Mouse (Mus musculus) limb, embryonic 14.5 days (tissue): ENCODE results near the gene Fyttd1. TPM values are rescaled to one million over a fixed set of nuclear protein-coding genes. Genes with fewer than 3 reads are reported as not detected.
"Not testable (repeated sequence)": the region's sequence is repeated elsewhere in the genome, so short reads cannot be mapped to it uniquely, and the experiment has no call there.

Source experiments
- ATAC-seq: fragments of 200-750 bp; cut with Nextera tagmentation; 2 replicates; pipeline ENCODE4 v1.8.0; 2017; ENCODE audit warnings: low read depth, moderate number of reproducible peaks, moderate TSS enrichment; ENCODE audit not compliant: low FRiP score
- DNase-seq: peaks from one replicate; pipeline ENCODE4 v3.0.0-alpha.2; 2015; ENCODE audit warnings: low spot score
- H3K27ac ChIP-seq: fragments of 300-500 bp; sonication (generic); replicated peaks from 2 replicates; pipeline ENCODE4 v1.5.1; 2014; ENCODE audit warnings: low read depth, mild to moderate bottlenecking, low read length, moderate library complexity, mixed read lengths
- H3K27me3 ChIP-seq: fragments of 300-500 bp; sonication (generic); 2 replicates; pipeline ENCODE4 v1.6.1; 2014; ENCODE audit warnings: low read length, mixed read lengths; ENCODE audit not compliant: control insufficient read depth, insufficient read depth
- H3K36me3 ChIP-seq: fragments of 300-500 bp; sonication (generic); 2 replicates; pipeline ENCODE4 v1.6.1; 2014; ENCODE audit warnings: mild to moderate bottlenecking, low read length, moderate library complexity, mixed read lengths; ENCODE audit not compliant: control insufficient read depth, insufficient read depth
- H3K4me1 ChIP-seq: fragments of 300-500 bp; sonication (generic); 2 replicates; pipeline ENCODE4 v1.6.1; 2014; ENCODE audit warnings: antibody characterized with exemption, low read length, mixed read lengths; ENCODE audit not compliant: control insufficient read depth, insufficient read depth
- H3K4me2 ChIP-seq: fragments of 300-500 bp; sonication (generic); replicated peaks from 2 replicates; pipeline ENCODE4 v1.6.1; 2014; ENCODE audit warnings: low read depth, mild to moderate bottlenecking, low read length, moderate library complexity; ENCODE audit not compliant: severe bottlenecking
- H3K4me3 ChIP-seq: fragments of 300-500 bp; sonication (generic); replicated peaks from 2 replicates; pipeline ENCODE4 v1.5.1; 2014; ENCODE audit warnings: low read length
- H3K9ac ChIP-seq: fragments of 300-500 bp; sonication (generic); 2 replicates; pipeline ENCODE4 v1.6.1; 2014; ENCODE audit warnings: mild to moderate bottlenecking, low read depth, low read length, moderate library complexity; ENCODE audit not compliant: severe bottlenecking
- H3K9me3 ChIP-seq: fragments of 300-500 bp; sonication (generic); 2 replicates; pipeline ENCODE4 v1.6.1; 2016; ENCODE audit warnings: low read length; ENCODE audit not compliant: control insufficient read depth
- POLR2A ChIP-seq: fragments of 200-500 bp; IDR thresholded peaks from 2 replicates; pipeline ENCODE4 v1.8.0; 2012; ENCODE audit warnings: inconsistent platforms, mild to moderate bottlenecking, moderate library complexity, borderline replicate concordance; ENCODE audit not compliant: insufficient read depth, insufficient read length; ENCODE audit errors: extremely low read depth
- WGBS: fragments of 180-500 bp; shearing (Covaris S2); extraction: QIAGEN DNeasy Blood & Tissue Kit; methylation state at CpG from one replicate; pipeline ENCODE4 v1.1.7; 2014; 5-methylcytosine and 5-hydroxymethylcytosine counted together
- polyA plus RNA-seq, 2 experiments: library from polyadenylated mRNA; depleted of rRNA in 1 of 2; stranded (reverse) in 1 of 2; unstranded in 1 of 2; fragments of >200 nt; fragmentation: Nextera tagmentation in 1 of 2; extraction: Ambion mirVana in 1 of 2; gene quantifications; 2 replicates each; pipeline versions ENCODE4 v1.2.1 to v1.2.3; 2012 to 2014

Gene Fyttd1
- polyA plus RNA-seq, 2 experiments: 47.2 to 113 TPM

GRCm38 (mm10) chr16:32913937-32914881 lies 36.9 kb downstream of the Fyttd1 start, which contains the start of gene Lrch3:
TSS of gene Lrch3 (plus strand) at chr16:32914100.
- DNase-seq: peak; percentile 92
- peak within 1 kb of the TSS; percentile 94 for H3K4me3 ChIP-seq
- H3K9ac ChIP-seq: peak within 1 kb of the TSS; percentile 97
- no peaks in the 10 kb centered on the region for H3K27me3 ChIP-seq
- 0 out of 2 replicates have a peak, but pooled peaks cover 3% of the 10 kb centered on the region for H3K4me1 ChIP-seq
- peak within 1 kb of the TSS; percentile 74 for H3K4me2 ChIP-seq
- TF ChIP-seq POLR2A: peak; percentile 87; the same call in 1 of the 2 replicates
- no peaks in the 10 kb centered on the region for H3K36me3 ChIP-seq
- WGBS: 1% methylated on average over 50 of the region's 85 CpGs
- H3K9me3 ChIP-seq: no peaks in the 10 kb centered on the region
- peak; percentile 92 for ATAC-seq
- peak within 1 kb of the TSS; percentile 88 for H3K27ac ChIP-seq

- Histone ChIP-seq H3K4me1 (0 out of 2 replicates have a peak, but pooled peaks cover 3% of the 10 kb centered on the region), H3K4me3 (peak overlapping the region; percentile 94), H3K27me3 (no peaks in the 10 kb centered on the region), H3K9me3 (no peaks in the 10 kb centered on the region), H3K36me3 (no peaks in the 10 kb centered on the region), H3K4me2 (peak overlapping the region; percentile 74), H3K9ac (no peak overlapping the region; the same call in 1 of the 2 replicates), H3K27ac (no peak overlapping the region)
- DNase-seq: no peak
- ATAC-seq: no peak
- 77% methylated on average over 9 of the region's 9 CpGs for WGBS
- no peak for TF ChIP-seq POLR2A
Measured at GRCm38 (mm10) chr16:32915292-32916068, 38.2 kb downstream of the Fyttd1 start.

GRCm38 (mm10) chr16:32926629-32927028 lies 49.3 kb downstream of the Fyttd1 start:
- not testable (repeated sequence) for DNase-seq, H3K4me2 ChIP-seq, ATAC-seq, H3K36me3 ChIP-seq, H3K4me1 ChIP-seq, H3K27me3 ChIP-seq, H3K27ac ChIP-seq, H3K9ac ChIP-seq, H3K9me3 ChIP-seq, H3K4me3 ChIP-seq
- 90% methylated on average over 9 of the region's 9 CpGs for WGBS

GRCm38 (mm10) chr16:32927044-32927443 lies 49.7 kb downstream of the Fyttd1 start:
- H3K27ac ChIP-seq: no peak overlapping the region
- no peak overlapping the region for H3K4me3 ChIP-seq
- peaks cover 9% of the 10 kb centered on the region; the same call in 1 of the 2 replicates for H3K36me3 ChIP-seq
- 88% methylated on average over 8 of the region's 8 CpGs for WGBS
- H3K4me1 ChIP-seq: no peaks in the 10 kb centered on the region
- H3K4me2 ChIP-seq: no peak overlapping the region
- DNase-seq (no peak), ATAC-seq (no peak)
- no peaks in the 10 kb centered on the region for H3K9me3 ChIP-seq
- TF ChIP-seq POLR2A: no peak
- H3K9ac ChIP-seq: no peak overlapping the region
- H3K27me3 ChIP-seq: no peaks in the 10 kb centered on the region

GRCm38 (mm10) chr16:32929918-32930317 lies 52.6 kb downstream of the Fyttd1 start:
- no peak for DNase-seq
- no peak overlapping the region for H3K27ac ChIP-seq
- H3K27me3 ChIP-seq: no peaks in the 10 kb centered on the region
- H3K9ac ChIP-seq: no peak overlapping the region
- H3K4me2 ChIP-seq: no peak overlapping the region
- ATAC-seq: no peak
- 33% methylated on average over 2 of the region's 2 CpGs for WGBS
- TF ChIP-seq POLR2A: no peak
- no peaks in the 10 kb centered on the region for H3K4me1 ChIP-seq
- H3K4me3 ChIP-seq: no peak overlapping the region
- H3K9me3 ChIP-seq: no peaks in the 10 kb centered on the region
- H3K36me3 ChIP-seq: peaks cover 6% of the 10 kb centered on the region; the same call in 1 of the 2 replicates
